Mouse (Mus musculus) CD4-positive helper T cell, adult 2 months (primary cell): Measurements from ENCODE around the gene Gpx8.

Experiments used
- DNase-seq: peaks from one replicate; pipeline ENCODE4 v3.0.0-alpha.2; 2012; ENCODE audit warnings: low read depth, missing footprints, low spot score

Gpx8 gene

DNA sequence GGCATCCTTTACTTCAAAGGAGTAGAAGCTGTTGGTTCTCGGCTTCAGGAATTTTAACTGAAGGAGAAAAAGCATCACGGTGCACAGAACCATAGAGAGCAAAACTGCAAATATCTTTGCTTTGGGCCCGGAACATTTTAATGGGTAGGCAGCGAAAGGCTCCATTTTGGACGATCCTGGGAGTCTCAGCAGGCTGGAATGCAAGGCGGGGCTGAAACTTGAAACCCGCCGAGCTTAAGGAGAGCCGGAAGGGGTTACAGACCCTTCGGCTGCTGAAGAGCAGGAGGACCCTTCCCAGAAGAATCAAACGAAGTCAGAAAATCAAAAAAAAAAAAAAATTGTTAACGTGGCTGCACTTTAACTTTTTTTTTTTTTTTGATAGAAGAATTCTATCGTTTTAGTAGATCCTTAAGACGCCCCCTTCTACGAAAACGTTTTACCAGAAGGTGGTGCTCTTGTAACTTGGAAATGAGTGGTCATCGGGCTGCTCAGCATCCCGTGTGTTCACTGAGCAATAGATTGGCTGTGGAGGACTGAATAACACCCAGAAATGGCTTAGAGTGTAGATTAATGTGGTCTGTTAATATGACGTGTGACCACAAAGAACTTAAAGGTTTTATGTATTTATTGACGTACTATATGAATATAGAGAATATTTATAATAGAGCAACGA lies at the start of gene Gpx8:
Gpx8 (minus strand) TSS at position 200 of the 673 bp plus-strand sequence.
- peak; percentile 49 for DNase-seq

DNA sequence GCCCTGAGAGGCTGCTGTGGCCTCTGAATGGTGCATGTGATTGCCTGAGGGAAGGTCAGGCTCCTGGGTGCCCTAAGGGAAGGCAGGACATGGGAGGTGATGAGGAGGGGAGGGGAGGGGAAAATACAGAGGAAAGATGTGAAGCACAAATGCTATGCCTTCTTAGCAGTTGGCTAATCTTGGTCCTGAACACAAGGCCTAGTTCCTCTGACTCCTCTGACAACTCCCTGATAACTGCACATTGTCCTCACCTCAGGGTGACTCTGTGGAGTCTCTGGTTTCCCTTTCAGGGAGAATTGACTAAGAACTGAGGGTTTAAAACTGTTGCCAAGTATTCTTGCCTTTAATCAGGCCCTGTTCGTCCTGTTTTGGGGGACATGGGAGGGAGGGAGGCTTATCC lies 48.4 kb upstream of the Gpx8 start:
- DNase-seq: no peak

DNA sequence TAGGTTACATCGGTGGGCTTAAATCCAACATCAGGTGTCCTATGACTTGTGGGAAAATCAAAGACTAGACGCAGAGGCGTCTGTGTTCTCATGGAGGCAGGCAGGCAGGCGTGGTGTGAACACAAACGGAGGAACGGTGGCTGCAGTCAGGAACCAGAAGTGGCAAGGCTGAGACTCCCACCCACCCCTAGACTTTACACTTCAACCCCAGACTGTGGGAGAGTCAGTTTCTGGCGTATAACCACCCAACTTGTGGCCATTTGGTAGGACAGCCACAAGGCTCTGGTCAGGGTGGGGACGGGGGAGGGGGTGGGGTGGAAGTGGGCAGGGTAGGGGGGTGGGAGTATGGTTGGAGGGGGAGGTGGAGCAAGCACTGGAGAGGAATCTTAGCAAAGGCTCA lies 44.3 kb upstream of the Gpx8 start:
- DNase-seq: no peak

DNA sequence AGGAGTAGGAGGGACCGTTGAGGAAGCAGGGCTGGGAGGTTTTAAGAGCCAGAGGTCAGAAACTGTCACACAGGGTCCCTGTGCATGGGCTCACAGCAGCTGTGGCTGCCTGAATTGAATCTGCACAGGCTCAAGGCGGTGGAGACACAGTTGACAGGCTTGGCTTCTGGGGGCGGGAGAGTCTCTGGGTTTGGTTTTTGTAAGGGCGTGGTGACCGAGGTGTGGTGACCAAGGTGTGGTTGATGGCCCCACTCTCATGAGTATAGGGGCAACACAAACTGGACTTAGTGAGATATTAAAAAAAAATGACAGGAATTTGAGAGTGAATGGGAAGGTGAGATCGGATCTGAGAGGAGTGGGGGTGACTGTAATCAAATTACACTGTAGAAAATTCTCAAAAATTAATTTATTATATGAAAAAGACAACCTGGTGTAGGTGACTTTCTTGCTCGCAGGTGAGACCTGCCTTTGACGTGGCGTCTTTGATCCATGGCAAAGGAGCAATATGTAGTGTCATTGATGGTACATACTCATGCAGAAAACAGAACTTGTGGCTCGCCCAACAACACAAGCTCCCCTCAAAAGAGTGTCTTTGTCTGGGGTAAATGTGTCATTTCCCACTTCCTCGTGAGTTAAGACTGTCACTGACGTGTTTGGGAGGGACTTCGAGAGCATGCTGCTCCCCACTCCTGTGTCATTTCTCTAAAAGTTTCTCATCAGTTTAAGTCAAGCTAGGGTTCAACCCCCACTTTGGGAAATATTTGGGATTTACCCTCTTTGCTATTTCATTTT lies 41.2 kb upstream of the Gpx8 start:
- peak; percentile 12 for DNase-seq

DNA sequence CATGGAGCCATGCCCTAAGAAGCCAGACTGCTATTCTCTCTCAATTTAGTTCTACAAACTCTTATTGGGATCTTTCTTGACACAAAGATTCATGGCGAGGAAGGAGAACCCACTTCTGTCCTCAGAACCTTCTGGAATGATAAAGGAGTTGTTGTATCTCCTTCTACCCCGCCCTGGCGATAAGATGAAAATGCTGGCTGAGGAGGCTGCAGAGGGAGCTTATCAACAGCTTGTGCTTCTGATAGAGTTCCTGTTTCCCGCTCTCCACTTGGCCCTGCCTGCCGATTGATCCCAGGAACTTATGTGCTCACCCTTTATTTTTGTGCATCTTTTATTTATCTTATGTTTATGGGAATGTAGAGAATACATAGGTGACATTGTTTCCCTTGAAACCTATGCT lies 38.5 kb upstream of the Gpx8 start:
- no peak for DNase-seq

DNA sequence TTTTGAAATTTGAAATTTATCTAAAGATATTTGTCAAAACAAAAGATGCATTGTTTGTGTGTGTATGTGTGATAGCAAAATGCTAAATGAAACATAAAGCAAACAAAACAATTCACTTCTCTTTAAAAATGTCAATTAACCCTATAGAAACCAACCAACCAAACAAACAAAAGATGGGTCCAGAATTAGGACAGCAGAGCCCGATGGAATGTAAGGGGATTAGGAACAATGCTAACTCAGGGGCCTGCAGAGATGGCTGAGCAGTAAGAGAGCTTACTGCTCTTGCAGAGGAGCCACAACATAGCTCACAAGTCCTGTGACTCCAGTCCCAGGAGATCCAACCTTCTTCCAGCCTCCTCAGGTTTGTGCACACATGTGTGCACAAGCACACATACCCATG lies 35.9 kb upstream of the Gpx8 start:
- no peak for DNase-seq

DNA sequence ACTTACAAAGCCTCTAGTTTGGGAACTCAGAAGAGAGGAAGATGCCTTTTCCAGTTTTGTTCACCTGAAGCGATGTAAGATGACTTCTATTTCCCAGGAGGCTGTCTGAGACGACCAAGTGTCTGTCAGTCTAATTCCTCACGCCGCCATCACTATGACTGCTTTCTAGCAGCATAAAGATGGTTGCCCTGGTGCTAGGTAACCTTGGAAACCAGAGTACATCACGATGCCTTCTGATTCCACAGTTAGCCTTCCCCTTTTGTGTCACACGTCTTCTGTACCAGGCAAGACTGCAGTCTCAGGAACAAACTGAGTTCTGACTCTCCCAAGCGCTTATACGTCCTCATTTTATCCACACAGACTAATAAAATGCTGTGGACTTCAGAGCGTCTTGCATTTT lies 32.8 kb upstream of the Gpx8 start:
- DNase-seq: no peak

DNA sequence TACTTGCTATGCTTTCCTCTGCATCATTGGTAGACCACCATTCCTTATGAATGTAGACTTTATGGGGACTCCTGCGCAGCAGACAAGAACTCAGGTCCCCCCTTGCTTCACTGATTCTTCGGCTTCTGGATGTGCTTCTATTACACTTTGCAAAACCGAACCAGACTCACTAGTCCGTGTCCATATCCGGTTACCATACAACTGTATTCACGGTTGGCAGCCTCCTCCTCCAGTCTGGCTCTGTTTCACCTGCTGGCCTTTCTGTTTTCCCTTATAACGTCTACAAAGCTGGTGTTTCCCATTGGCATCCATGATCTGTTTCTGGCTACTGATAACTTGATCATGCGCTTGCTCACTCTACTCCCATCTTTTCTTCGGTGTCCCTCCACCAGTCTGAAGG lies 18.3 kb upstream of the Gpx8 start:
- DNase-seq: no peak

DNA sequence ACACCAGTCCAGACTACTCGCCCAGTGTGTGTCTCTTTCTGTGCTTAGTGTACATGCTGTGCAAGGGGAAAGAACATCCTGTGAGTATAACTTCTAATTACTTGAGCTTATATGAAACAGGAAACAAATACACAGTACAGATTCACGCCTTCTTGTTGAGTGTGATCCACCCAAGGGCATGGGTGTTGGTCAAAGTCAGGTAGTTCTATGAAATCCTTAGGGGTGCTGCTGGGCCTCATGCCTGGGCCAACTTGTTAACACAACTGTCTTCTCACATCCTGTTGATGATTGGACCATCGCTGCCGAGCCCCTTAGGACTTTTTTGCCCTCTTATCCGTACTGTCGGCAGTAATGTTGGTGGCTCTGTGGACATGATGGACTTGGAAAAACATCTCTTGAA lies 15.5 kb upstream of the Gpx8 start:
- no peak for DNase-seq

DNA sequence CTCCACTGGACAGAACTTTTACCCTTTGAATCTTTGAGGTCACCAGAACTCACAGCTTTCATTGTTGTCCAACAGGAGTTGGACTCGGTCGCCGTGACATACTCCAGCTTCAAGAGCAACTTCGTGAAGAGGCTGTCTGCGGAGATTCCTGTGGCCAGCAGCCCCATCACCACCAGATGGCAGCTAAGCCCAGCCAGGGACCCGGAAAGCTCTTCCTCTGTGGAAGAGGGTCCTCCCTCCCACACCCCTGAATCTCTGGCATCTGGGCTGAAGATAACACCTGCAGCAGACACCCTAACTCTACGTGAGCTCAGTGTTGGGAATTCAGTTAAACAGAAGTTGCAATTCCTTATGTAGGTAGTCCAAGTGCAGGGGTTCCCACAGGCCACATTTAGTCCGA lies 9.6 kb upstream of the Gpx8 start:
- no peak for DNase-seq

DNA sequence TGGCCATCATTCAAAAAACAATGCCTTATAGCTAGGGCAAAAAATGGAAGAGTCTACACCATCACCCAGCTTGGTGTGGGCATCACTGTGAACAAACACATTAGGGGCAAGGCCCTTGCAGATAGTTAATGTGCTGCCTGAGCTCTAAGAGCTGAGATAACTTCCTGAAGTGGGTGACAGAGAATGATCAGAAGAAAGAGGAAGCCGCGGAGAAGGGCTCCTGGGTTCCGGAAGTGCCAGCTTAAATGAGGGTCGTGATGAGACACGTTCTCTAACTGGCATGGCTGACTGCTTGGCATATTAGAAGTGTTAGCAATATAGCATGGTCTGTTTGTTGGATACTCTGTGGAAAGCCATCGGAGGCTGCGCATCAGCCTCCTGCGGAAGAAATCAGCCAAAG lies 8.0 kb upstream of the Gpx8 start:
- DNase-seq: no peak

DNA sequence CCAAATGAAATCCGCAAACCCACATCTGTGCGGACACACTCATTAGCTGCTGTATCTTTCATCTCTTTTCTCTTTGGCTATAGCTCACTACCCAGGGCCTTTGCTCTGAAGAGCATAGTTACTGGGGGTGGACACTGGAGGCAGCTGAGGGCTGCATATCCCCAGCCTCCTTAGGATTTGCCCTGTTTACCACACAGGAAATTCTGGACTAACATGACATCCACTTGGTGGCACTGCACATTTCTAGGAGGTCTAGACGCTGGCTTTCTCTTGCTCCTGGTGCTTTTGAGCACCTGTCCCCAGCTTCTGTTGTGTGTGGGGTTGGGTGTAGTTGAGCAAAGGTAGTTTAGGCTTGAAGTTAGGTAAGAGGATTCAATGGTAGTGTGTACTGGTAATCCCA lies 1.4 kb upstream of the Gpx8 start:
- no peak for DNase-seq

DNA sequence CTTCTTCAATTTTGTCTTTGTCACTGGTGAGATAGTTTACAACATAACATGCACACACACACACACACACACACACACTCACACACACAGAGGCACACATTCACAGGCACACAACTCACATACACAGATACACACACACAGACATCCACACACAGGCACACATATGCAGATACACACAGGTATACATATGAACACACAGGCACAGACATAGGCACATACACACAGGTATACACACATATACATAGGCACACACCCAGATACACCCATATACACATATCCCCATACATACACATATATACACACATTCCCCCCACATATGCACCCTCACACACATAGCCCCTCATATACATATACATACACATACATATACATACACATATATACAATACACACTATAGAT lies 808 bp upstream of the Gpx8 start:
- no peak for DNase-seq

DNA sequence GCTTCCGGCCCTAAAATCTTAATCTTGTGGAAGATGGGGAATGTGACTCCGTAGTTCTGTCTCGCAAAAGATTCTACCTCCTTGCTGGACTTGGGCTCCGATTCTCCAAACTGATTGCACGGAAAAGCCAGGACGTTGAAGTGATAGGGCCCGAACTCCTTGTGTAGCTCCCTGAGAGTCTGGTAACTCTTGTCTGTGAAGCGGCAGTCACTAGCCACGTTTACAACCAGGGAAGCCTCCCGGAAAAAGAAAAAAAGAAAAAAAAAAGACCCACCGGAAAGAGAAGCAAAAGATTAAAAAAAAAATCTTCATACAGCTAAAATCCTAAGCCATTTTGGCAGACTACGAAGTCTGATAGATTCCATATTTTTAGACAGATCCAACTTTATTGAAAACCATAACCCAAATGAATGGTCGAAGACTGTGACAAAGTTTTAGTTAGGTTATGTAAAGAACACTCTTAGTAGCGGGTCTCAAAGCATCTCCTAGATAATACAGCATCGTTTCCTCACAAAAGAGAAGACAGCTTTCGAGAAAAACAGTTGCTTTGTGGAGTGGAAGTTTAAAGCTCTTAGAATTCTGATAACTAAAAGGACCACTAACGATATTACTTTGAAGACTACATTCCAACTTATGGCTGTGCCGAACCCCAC lies 626 bp downstream of the Gpx8 start:
- DNase-seq: no peak

DNA sequence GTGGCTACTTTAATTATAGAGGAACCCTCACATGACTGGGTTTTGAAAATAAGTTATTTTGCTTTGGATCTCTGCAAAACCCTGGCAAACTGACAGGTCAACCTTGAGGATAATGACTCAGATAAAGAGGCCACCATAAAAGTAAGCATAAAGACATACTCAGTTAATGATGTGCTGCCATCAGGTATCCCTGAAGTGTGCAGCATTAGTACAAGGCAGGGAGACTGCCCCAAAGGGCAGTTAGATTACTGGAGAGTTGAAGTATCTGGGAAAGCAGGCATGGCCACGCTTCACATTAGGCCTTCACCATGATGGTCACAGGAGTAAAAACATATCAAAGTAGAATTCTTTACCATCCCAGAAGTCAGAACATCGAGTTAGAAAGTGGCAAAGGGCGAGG lies 1.3 kb downstream of the Gpx8 start:
- no peak for DNase-seq

DNA sequence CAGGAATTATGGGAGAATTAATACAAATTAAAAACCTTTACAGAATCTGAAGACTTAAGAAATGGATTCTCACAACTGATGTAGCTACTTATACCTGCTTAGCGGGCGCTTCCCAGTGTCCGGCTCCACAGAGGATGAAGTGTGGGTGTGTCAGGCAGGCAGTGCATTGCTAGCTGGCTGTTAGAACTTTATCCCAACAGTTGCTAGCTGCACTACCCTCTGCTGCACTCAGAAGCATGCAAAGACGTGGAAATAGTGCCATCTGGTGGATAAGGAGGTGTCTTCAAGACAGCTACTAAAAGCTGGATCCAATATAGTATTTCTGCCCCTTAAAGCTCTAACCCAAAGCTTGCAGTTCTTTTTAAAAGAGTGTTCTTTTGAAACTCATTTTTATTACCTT lies 10.4 kb downstream of the Gpx8 start:
- DNase-seq: peak; percentile 85

DNA sequence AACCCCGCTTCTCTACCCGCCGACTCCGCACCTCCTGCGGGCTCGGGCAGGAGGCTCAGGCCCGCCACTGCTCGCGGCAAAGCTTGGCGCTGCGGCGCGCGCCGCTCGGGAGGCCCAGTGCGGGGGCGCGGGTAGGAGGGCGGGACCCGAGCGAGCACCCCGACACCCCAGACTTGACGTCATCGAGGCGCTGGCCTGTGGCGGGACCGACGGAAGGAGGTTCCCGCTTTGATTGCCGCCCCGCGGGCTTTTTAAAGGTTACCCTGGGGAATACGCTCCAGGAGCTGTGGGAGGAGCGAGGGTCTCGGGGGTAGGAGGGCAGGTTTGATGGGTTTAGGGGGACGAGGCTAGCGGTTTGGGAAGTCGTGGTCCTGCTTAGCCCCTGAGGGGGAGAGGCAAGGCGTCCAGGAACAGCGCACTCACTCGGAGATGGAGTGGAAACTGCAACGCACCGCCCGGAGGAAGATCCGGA lies 11.2 kb downstream of the Gpx8 start, which contains the start of gene Cdc20b:
Cdc20b (plus strand) TSS at position 162 of the 472 bp plus-strand sequence.
- peak; percentile 89 for DNase-seq

DNA sequence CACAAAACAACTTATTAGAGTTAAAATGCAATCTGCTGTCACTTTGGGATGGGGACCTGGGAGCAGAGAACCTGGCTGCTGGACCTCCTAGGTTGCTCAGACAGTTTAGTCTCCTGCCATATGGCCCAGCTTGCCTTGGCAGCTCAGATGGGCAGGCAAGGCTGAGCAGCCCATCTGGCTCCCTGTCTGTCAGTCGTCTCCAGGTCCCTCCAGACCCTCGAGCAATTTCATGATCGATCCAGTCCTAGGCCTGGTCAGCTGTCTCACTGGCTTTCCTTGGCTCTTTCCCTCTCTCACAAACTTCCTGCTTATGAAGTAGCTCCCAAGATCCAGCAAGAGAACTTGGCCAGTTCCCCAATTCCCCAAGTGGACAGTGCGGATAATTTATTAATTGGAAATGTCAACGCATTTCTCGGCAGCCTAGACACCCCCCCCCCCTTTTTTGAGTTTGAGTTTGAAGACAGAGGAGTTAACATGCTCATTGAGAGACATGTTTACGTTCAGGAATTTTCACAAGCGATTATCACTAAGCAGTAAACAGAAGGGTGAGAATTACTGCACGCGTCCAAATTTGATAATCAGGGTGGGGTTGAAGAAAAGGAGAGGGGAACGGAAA lies 11.8 kb downstream of the Gpx8 start:
- DNase-seq: no peak

DNA sequence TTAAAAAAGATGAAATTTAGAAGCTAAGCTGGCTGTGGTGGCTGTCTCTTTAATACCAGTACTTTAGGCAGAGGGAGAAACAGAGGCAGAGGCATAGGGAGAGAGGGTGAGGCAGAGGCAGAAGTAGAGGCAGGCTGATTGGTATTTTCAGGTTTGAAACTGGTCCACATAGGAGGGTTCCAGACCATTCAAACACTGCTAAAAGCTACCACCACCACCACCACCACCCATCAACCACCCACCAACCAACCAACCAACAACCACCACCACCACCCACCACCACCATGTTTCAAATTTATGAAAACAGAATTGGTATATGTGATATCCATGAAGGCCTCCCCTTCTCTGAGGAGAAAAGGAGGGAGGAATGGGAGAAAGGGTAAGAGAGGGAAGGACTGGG lies 13.4 kb downstream of the Gpx8 start:
- no peak for DNase-seq

DNA sequence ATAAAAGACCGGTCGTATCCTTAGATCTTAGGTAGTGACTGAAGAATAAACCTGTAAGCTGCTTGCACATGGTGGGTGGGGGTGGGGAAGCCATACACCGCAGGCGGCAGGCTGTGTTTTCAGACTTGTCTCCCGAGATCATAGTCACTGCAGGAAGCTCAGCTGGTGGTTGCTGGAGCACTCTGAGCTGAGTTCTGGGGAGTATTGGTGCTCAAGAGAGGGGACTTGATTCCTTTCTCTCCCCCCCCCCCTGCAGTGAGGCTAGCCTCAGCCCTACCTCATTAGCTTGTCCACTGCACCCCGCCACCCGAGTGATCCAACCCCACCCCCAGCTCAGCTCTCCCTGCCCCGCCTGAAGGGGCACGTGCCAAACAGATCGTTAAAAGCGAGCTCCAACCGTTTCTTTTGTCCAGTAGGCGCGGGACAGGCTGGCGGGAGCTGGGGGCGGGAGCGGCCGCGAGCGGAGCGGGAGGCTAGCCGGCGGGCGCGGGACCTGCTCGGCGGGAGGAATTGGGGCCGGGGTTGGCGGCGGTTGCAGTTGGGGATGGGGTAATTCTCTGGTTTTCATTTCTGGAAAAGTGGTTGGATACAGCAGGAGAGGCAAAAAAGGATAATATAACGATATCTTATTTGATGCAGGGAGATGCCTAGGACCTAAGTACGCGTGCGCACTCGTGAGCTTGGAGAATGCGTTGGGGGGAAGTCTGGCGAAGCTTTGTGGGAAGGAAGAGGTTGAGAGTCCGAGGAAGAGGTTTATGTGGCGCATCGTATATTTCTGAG lies 14.2 kb downstream of the Gpx8 start:
- peak; percentile 81 for DNase-seq

DNA sequence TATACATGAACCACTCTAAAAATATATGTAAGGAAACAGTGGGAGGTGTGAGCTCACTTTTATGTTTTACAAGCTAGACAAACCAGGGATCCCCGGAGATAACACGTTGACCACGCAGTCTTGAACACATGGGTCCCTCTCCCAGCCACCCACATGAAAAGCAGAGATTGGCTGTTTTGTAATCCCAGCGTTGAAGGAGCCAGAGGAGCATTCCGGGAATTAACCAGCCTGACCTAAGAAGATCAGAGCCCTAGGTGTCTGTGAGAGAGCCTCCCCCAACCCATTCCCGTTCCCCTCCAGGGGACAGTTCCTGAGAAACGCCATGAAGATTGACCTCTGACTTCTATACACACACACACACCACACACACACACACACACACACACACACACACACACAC lies 14.9 kb downstream of the Gpx8 start:
- peak; percentile 37 for DNase-seq
